In genomic region chr13:34089358-34089757, GRCm38 (mm10) we compare ENCODE assay signal across 9 mouse cellular contexts. TPM values are rescaled to one million over a fixed set of nuclear protein-coding genes. Genes with fewer than 3 reads are reported as not detected.
DNase-seq lines count a peak whose midpoint lies in the region; ATAC-seq lines count a peak whose summit lies in the region.
"Had no signal": no experiment of that assay in that cellular context is flagged by ENCODE, and none has a peak within 500 bp of the region (broad histone marks: within the 10 kb centered on the region; RNA-seq: fewer than 3 reads in every experiment).

No protein-coding gene starts in this region.

- no peaks in the 10 kb centered on the region for H3K36me3 ChIP-seq in heart, embryonic 13.5 days
- H3K36me3 ChIP-seq in midbrain, embryonic 14.5 days (ENCODE audit: control insufficient read depth, insufficient read depth, low read length), result no peaks in the 10 kb centered on the region

- H3K9ac ChIP-seq in heart, embryonic 13.5 days, result no peak overlapping the region
- H3K9ac ChIP-seq in midbrain, embryonic 14.5 days (replicated peaks; ENCODE audit: low read length), result no peak overlapping the region

- no peaks in the 10 kb centered on the region for H3K9me3 ChIP-seq in heart, embryonic 13.5 days
- H3K9me3 ChIP-seq in midbrain, embryonic 14.5 days (ENCODE audit: control insufficient read depth, low read length), result no peaks in the 10 kb centered on the region

- no peak for DNase-seq in heart, postnatal 10 days
- DNase-seq in midbrain, embryonic 14.5 days, result no peak
- DNase-seq in thymus, postnatal 25 days, result no peak
- DNase-seq in left cerebral cortex, postnatal 4 days, result no peak
- DNase-seq in gastrocnemius, postnatal 4 days (ENCODE audit: low spot score in 2 of 2), result no peak
- DNase-seq: kidney, adult 2 months had no signal

- intact Hi-C loops in heart, postnatal 10 days (cut with DNase I), result no loop called here
- intact Hi-C loops in left cerebral cortex, postnatal 4 days (cut with DNase I), result no loop called here

- 44% methylated on average over 3 of the region's 3 CpGs for WGBS in heart, embryonic 13.5 days
- 11% methylated on average over 3 of the region's 3 CpGs for WGBS in midbrain, embryonic 14.5 days

- H3K4me1 ChIP-seq in heart, embryonic 13.5 days, result peaks cover 26% of the 10 kb centered on the region
- peaks cover 29% of the 10 kb centered on the region for H3K4me1 ChIP-seq in midbrain, embryonic 14.5 days (ENCODE audit: control insufficient read depth, insufficient read depth, low read length)

- no peaks in the 10 kb centered on the region for H3K27me3 ChIP-seq in heart, embryonic 13.5 days (replicated peaks)
- H3K27me3 ChIP-seq in midbrain, embryonic 14.5 days (ENCODE audit: control insufficient read depth, insufficient read depth, low read length), result no peaks in the 10 kb centered on the region

- H3K4me2 ChIP-seq in heart, embryonic 13.5 days, result 0 out of 2 replicates have a peak overlapping the region, but pooled peaks have one; percentile 9
- peak overlapping the region; percentile 46 for H3K4me2 ChIP-seq in midbrain, embryonic 14.5 days (ENCODE audit: low read length)

- no peak overlapping the region for H3K4me3 ChIP-seq in heart, embryonic 13.5 days
- no peak overlapping the region for H3K4me3 ChIP-seq in midbrain, embryonic 14.5 days (replicated peaks; ENCODE audit: low read depth, low read length)

- 0 out of 2 replicates have a peak overlapping the region, but pooled peaks have one; percentile 6 for H3K27ac ChIP-seq in heart, embryonic 13.5 days (replicated peaks)
- peak overlapping the region; percentile 93 for H3K27ac ChIP-seq in midbrain, embryonic 14.5 days (replicated peaks; ENCODE audit: low read depth, low read length)

- ATAC-seq in heart, embryonic 13.5 days (ENCODE audit: extremely low read depth, insufficient number of reproducible peaks, low FRiP score, low TSS enrichment), result no peak
- ATAC-seq in activated CD4-positive, CD25-positive, alpha-beta regulatory T cell, adult 4 months, result peak; percentile 17
- peak; percentile 11 to 47; a peak in 1 of 4 replicates for ATAC-seq in hematopoietic stem cell, adult 5-6 weeks (replicated peaks in 1 of 2; ENCODE audit: insufficient read depth in 1 of 2, low FRiP score in 2 of 2, low TSS enrichment in 1 of 2, low read depth in 1 of 2, poor library complexity in 2 of 2, severe bottlenecking in 2 of 2)
- ATAC-seq in midbrain, embryonic 14.5 days (ENCODE audit: low FRiP score, low TSS enrichment), result peak; percentile 31; the same call in 1 of the 2 replicates

RNA-seq across cellular contexts. Expression of gene Tubb2a, which starts 11.6 kb away (rescaled TPM):
- polyA plus RNA-seq in heart, embryonic 13.5 days (2015; fragmentation: Nextera tagmentation; extraction: Ambion mirVana), result 140 and 144 TPM in 2 replicates
- 100 to 1,000 TPM; 114 to 117 TPM for total RNA-seq in heart, postnatal 10 days (2021)
- 1 to 10 TPM; 4.7 to 5.4 TPM for polyA plus RNA-seq in activated CD4-positive, CD25-positive, alpha-beta regulatory T cell, adult 4 months (2017; shearing (Covaris generic))
- 4.8 and 7.3 TPM in 2 replicates for total RNA-seq in hematopoietic stem cell, adult 5-6 weeks (2017)
- polyA plus RNA-seq in midbrain, embryonic 14.5 days (2014; fragmentation: Nextera tagmentation; extraction: Ambion mirVana), result 2,201 and 2,712 TPM in 2 replicates
- 1,000 to 10,000 TPM; 2,688 to 2,817 TPM for total RNA-seq in left cerebral cortex, postnatal 4 days (2021)
- total RNA-seq in gastrocnemius, postnatal 4 days (2021), result 100 to 1,000 TPM in 1 of 2 experiments, 10 to 100 TPM in 1; 99.9 to 117 TPM

RNA-seq across cellular contexts. Expression of gene Tubb2b, which starts 40.9 kb away (rescaled TPM):
- polyA plus RNA-seq in heart, embryonic 13.5 days (2015; fragmentation: Nextera tagmentation; extraction: Ambion mirVana), result 36.7 and 40.0 TPM in 2 replicates
- total RNA-seq in heart, postnatal 10 days (2021), result 10 to 100 TPM; 22.7 to 27.2 TPM
- 1 to 10 TPM in 1 of 2 experiments, under 1 TPM in 1; 0.69 to 1.0 TPM for polyA plus RNA-seq in activated CD4-positive, CD25-positive, alpha-beta regulatory T cell, adult 4 months (2017; shearing (Covaris generic))
- total RNA-seq in hematopoietic stem cell, adult 5-6 weeks (2017), result 0.25 TPM in 1 of 2 replicates, not detected in the other
- 758 and 1,005 TPM in 2 replicates for polyA plus RNA-seq in midbrain, embryonic 14.5 days (2014; fragmentation: Nextera tagmentation; extraction: Ambion mirVana)
- 1,000 to 10,000 TPM; 3,894 to 3,983 TPM for total RNA-seq in left cerebral cortex, postnatal 4 days (2021)
- total RNA-seq in gastrocnemius, postnatal 4 days (2021), result 10 to 100 TPM; 74.8 to 91.5 TPM

RNA-seq across cellular contexts. Expression of gene Bphl, which starts 52.0 kb away (rescaled TPM):
- 39.9 and 46.4 TPM in 2 replicates for polyA plus RNA-seq in heart, embryonic 13.5 days (2015; fragmentation: Nextera tagmentation; extraction: Ambion mirVana)
- 10 to 100 TPM; 30.4 to 33.8 TPM for total RNA-seq in heart, postnatal 10 days (2021)
- 10 to 100 TPM; 20.0 to 25.5 TPM for polyA plus RNA-seq in activated CD4-positive, CD25-positive, alpha-beta regulatory T cell, adult 4 months (2017; shearing (Covaris generic))
- total RNA-seq in hematopoietic stem cell, adult 5-6 weeks (2017), result 21.3 and 29.8 TPM in 2 replicates
- 28.7 and 36.8 TPM in 2 replicates for polyA plus RNA-seq in midbrain, embryonic 14.5 days (2014; fragmentation: Nextera tagmentation; extraction: Ambion mirVana)
- total RNA-seq in left cerebral cortex, postnatal 4 days (2021), result 10 to 100 TPM; 27.6 to 31.3 TPM
- 10 to 100 TPM; 23.2 to 34.9 TPM for total RNA-seq in gastrocnemius, postnatal 4 days (2021)

Comparison
In these comparisons a context has a peak if more than half of its experiments do, and no peak if none do; other contexts are left out.
1. RNA of gene Tubb2a, which starts 11.6 kb away (total RNA-seq): 2,688 to 2,817 TPM in left cerebral cortex, postnatal 4 days; 99.9 to 117 TPM in gastrocnemius, postnatal 4 days, 114 to 117 TPM in heart, postnatal 10 days and 4.8 to 7.3 TPM in hematopoietic stem cell, adult 5-6 weeks; every median in the first group is over 10 times any median in the second.
2. RNA of gene Tubb2b, which starts 40.9 kb away (total RNA-seq): 3,894 to 3,983 TPM in left cerebral cortex, postnatal 4 days; 74.8 to 91.5 TPM in gastrocnemius, postnatal 4 days, 22.7 to 27.2 TPM in heart, postnatal 10 days and 0.25 TPM in hematopoietic stem cell, adult 5-6 weeks; every median in the first group is over 10 times any median in the second.